In the genomic region with DNA sequence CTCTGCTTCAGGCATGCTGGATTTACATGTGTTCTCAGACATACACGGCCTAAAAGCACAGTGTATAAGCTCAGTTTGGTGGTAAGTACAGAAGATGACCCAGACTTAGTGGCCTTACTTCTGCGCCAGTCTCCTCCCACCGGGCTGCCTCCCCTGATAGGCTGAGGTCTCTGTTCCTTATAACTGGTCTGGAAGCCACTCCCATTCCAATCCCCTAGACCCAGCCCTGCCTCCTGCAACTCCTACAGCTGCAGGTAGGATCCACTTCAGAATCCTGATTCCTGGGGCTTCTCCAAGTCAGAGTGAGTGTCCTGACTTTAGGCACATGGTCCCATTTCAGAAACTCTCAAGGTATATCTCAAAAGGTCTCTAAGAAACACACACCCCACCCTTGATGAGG, we compare ENCODE assay signal across 12 mouse cellular contexts.
"Had no signal": no experiment of that assay in that cellular context is flagged by ENCODE, and none has a peak within 500 bp of the region (broad histone marks: within the 10 kb centered on the region; RNA-seq: fewer than 3 reads in every experiment).

No protein-coding gene starts in this region.

- H3K4me2 ChIP-seq: liver, embryonic 11.5 days; liver, embryonic 15.5 days; midbrain, embryonic 13.5 days; neural tube, embryonic 15.5 days had no signal

- H3K36me3 ChIP-seq: limb, embryonic 10.5 days; liver, embryonic 15.5 days; midbrain, embryonic 13.5 days; neural tube, embryonic 15.5 days had no signal

- H3K4me1 ChIP-seq: midbrain, embryonic 13.5 days; neural tube, embryonic 15.5 days had no signal

- ATAC-seq: lung, postnatal 0 days; midbrain, embryonic 13.5 days had no signal

- H3K27me3 ChIP-seq: liver, embryonic 15.5 days; midbrain, embryonic 13.5 days; neural tube, embryonic 15.5 days had no signal

- H3K27ac ChIP-seq: limb, embryonic 10.5 days; liver, embryonic 15.5 days; midbrain, embryonic 13.5 days; neural tube, embryonic 15.5 days had no signal

- H3K9me3 ChIP-seq: limb, embryonic 10.5 days; liver, embryonic 15.5 days; midbrain, embryonic 13.5 days; neural tube, embryonic 15.5 days had no signal

- DNase-seq: kidney, postnatal 14 days; lung, adult 2 months; lung, postnatal 36 days; right cerebral cortex, adult 18-20 months; right cerebral cortex, postnatal 25 days; thymus, postnatal 4 days had no signal

- H3K9ac ChIP-seq: liver, embryonic 15.5 days; midbrain, embryonic 13.5 days; neural tube, embryonic 15.5 days had no signal

- H3K4me3 ChIP-seq: limb, embryonic 10.5 days; liver, embryonic 15.5 days; midbrain, embryonic 13.5 days; neural tube, embryonic 15.5 days had no signal
